Mouse (Mus musculus) lung, embryonic 16.5 days (tissue): ENCODE results near the gene Vmn1r195. TPM values are rescaled to one million over a fixed set of nuclear protein-coding genes. Genes with fewer than 3 reads are reported as not detected.
"Not testable (repeated sequence)": the region's sequence is repeated elsewhere in the genome, so short reads cannot be mapped to it uniquely, and the experiment has no call there.

ENCODE experiments used
- ATAC-seq: fragments of 200-750 bp; cut with Nextera tagmentation; 2 replicates; pipeline ENCODE4 v1.8.0; 2017; ENCODE audit warnings: low read depth, mild to moderate bottlenecking, moderate library complexity
- H3K27ac ChIP-seq: fragments of 300-500 bp; sonication (generic); 2 replicates; pipeline ENCODE4 v1.5.1; 2014; ENCODE audit warnings: mild to moderate bottlenecking, control low read depth, low read length
- H3K27me3 ChIP-seq: fragments of 300-500 bp; sonication (generic); 2 replicates; pipeline ENCODE4 v1.6.1; 2014; ENCODE audit warnings: low read depth, low read length, mixed read lengths; ENCODE audit not compliant: control insufficient read depth, insufficient read depth
- H3K36me3 ChIP-seq: fragments of 300-500 bp; sonication (generic); 2 replicates; pipeline ENCODE4 v1.6.1; 2014; ENCODE audit warnings: low read length; ENCODE audit not compliant: control insufficient read depth, insufficient read depth
- H3K4me1 ChIP-seq: fragments of 300-500 bp; sonication (generic); replicated peaks from 2 replicates; pipeline ENCODE4 v1.6.1; 2014; ENCODE audit warnings: low read length, mixed read lengths; ENCODE audit not compliant: control insufficient read depth, insufficient read depth
- H3K4me2 ChIP-seq: fragments of 300-500 bp; sonication (generic); 2 replicates; pipeline ENCODE4 v1.6.1; 2014; ENCODE audit warnings: low read depth, low read length, control low read depth
- H3K4me3 ChIP-seq: fragments of 300-500 bp; sonication (generic); 2 replicates; pipeline ENCODE4 v1.5.1; 2014; ENCODE audit warnings: mild to moderate bottlenecking, low read length, control low read depth
- H3K9ac ChIP-seq: fragments of 300-500 bp; sonication (generic); 2 replicates; pipeline ENCODE4 v1.6.1; 2014; ENCODE audit warnings: low read length, control low read depth
- H3K9me3 ChIP-seq: fragments of 300-500 bp; sonication (generic); 2 replicates; pipeline ENCODE4 v1.6.1; 2016; ENCODE audit warnings: low read length; ENCODE audit not compliant: control insufficient read depth
- WGBS: fragments of 180-500 bp; shearing (Covaris S2); extraction: QIAGEN DNeasy Blood & Tissue Kit; methylation state at CpG from one replicate; pipeline ENCODE4 v1.1.7; 2014; 5-methylcytosine and 5-hydroxymethylcytosine counted together
- polyA plus RNA-seq: library from polyadenylated mRNA; unstranded; fragments of >200 nt; fragmentation: Nextera tagmentation; extraction: Ambion mirVana; gene quantifications from 2 replicates; pipeline ENCODE4 v1.2.1, GENCODE M21; 2015

Gene Vmn1r195
- polyA plus RNA-seq, result not detected in 2 replicates

DNA sequence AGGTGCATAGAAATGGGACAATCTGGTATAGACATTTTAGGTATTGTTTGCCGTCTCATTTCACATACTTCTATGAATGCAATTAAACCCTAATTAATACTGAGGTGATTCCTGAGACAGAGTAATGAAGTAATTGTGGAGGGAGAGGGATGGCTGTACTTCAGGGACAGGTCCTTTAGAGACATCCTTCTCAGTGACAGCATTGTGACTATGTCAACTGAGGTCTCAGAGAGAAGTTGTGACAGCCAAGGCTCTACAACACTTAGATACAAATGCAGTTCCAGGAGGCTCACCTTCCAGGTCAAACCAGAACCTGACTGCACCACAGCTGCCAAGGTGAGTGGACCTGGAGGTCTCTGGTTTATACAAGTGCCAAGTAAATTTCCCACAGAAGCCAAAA is at the start of gene Vmn1r195:
Gene Vmn1r195, plus strand, starts transcription at position 301 of the 400 bp plus-strand sequence.
- H3K36me3 ChIP-seq, ATAC-seq, H3K4me3 ChIP-seq, H3K27me3 ChIP-seq, H3K27ac ChIP-seq, H3K9ac ChIP-seq, H3K4me1 ChIP-seq, H3K9me3 ChIP-seq, H3K4me2 ChIP-seq: not testable (repeated sequence)
- 93% methylated on average over 1 of the region's 1 CpGs for WGBS

DNA sequence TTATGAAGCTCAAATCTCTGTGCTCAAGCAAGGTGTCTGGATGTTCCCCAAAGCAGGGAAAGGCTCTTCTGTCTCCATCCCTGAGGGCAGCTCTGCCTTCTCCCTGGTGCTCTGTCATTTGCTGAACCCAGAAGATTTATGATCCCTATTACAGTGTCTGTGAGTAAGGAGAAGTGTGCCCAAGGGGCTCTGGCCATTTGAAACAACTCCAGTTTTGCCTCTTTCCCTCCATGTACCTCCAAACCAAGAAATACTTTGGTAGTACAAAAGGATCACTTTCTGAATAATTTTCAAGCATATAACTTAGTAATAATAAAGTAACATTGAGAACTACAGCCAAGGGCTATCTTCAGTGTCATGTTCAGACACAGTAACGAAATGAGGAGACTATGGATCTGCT is 47.3 kb upstream of the Vmn1r195 start, which contains the start of gene Vmn1r193:
Gene Vmn1r193, minus strand, starts transcription at position 101 of the 400 bp plus-strand sequence.
- WGBS, result 57% methylated on average over 1 of the region's 1 CpGs
- not testable (repeated sequence) for ATAC-seq, H3K36me3 ChIP-seq

DNA sequence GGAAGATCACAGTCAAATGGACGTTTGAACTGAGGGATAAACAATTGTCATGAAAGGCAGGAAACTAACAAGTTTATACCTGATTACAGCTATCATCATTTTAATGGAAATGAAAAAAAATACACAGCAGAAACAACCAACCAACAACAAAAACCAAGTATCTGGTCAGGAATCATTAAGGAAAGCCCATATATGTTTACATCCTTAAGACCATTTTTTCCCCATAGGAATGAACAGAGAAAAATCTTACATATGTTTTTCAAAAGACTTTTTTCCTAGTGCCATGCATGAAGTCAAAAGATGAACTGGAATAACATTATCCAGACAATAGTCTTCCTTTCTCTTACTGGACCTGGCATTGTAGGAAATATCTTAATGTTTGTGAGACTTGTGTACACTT is 26.4 kb upstream of the Vmn1r195 start, which contains the start of gene Vmn1r194:
Gene Vmn1r194, plus strand, starts transcription at position 301 of the 400 bp plus-strand sequence.
- Histone ChIP-seq H3K36me3 (no peaks in the 10 kb centered on the region), H3K4me1 (no peaks in the 10 kb centered on the region), H3K9ac (no peak within 1 kb of the TSS), H3K27me3 (no peaks in the 10 kb centered on the region), H3K27ac (no peak within 1 kb of the TSS), H3K4me2 (no peak within 1 kb of the TSS), H3K9me3 (no peaks in the 10 kb centered on the region), H3K4me3 (no peak within 1 kb of the TSS)
- WGBS, result 17% methylated on average over 1 of the region's 1 CpGs
- ATAC-seq, result no peak

More for the DNA sequence above, 47.3 kb upstream of the Vmn1r195 start, which contains the start of gene Vmn1r193:
- not testable (repeated sequence) for H3K4me1 ChIP-seq, H3K27me3 ChIP-seq, H3K4me3 ChIP-seq, H3K9ac ChIP-seq, H3K9me3 ChIP-seq, H3K4me2 ChIP-seq, H3K27ac ChIP-seq

DNA sequence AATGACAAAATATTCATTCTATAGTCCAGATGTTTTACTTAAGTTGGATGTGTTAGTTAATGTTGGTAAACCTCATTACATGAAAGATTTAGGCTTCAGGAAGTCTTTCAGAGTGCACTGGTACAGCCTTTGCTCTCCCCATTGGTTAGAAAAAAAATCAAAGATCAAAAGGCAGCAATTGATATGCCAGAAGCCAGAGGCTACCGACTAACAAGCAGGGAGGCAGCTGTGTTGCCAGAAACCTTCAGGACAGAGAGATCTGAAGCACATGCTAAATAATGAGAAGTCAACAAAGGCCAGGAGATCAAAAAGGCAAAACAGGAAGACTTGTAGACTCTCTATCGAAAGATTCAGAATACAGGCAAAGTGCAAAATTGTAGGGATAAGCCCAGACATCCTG is 1.4 kb downstream of the Vmn1r195 start:
- Histone ChIP-seq H3K36me3 (no peaks in the 10 kb centered on the region), H3K9me3 (no peaks in the 10 kb centered on the region), H3K27ac (no peak overlapping the region), H3K27me3 (no peaks in the 10 kb centered on the region), H3K4me2 (no peak overlapping the region), H3K4me1 (no peaks in the 10 kb centered on the region), H3K9ac (no peak overlapping the region), H3K4me3 (no peak overlapping the region)
- ATAC-seq, result no peak
- 40% methylated on average over 2 of the region's 2 CpGs for WGBS

DNA sequence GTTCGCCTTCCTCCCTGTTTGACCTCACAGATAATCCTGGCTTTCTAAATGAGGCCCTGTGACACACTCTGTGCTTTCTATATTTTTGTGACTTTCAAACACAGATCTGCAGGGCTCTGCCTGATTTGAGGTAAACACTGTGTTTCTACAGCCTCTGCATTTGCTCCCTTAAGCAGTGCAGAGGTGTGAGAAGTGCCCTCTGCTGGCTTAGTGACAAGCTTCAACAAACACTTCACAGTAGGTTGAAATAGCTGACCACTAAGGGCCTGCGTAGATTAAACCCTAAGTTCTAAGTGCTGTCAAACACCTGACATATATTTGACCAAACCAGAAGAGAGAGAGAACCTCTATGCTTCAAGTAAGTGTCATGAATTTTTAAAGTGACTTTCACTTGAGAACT is 14.3 kb downstream of the Vmn1r195 start:
- Histone ChIP-seq H3K27ac (no peak overlapping the region), H3K9ac (no peak overlapping the region), H3K4me2 (no peak overlapping the region), H3K4me3 (no peak overlapping the region), H3K36me3 (no peaks in the 10 kb centered on the region), H3K9me3 (no peaks in the 10 kb centered on the region), H3K4me1 (no peaks in the 10 kb centered on the region), H3K27me3 (no peaks in the 10 kb centered on the region)
- WGBS, result 35% methylated on average over 2 of the region's 2 CpGs
- ATAC-seq, result 0 out of 2 replicates have a peak, but pooled peaks have one; percentile 47

DNA sequence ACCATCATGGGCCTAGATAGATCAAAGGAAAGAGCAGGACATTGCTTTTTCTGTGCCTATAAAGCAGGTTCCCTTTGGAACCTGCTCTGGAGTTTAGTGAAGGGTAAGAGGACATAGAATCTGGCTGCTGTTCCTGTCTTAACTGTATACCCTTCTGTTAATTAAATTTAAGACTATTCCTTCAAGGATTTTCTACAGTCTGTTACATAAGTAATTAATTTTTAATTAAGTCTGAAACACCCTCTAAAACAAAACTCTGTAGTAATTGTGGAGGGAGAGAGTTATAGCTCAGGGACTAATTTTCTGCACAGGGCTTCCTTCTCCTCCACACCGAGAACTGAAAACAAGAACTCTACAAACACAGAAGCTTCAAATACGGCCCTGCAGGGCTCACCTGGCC is 19.3 kb downstream of the Vmn1r195 start, which contains the start of gene Vmn1r196:
Gene Vmn1r196, plus strand, starts transcription at position 301 of the 400 bp plus-strand sequence.
- Histone ChIP-seq H3K4me1 (no peaks in the 10 kb centered on the region), H3K9ac (no peak within 1 kb of the TSS), H3K36me3 (no peaks in the 10 kb centered on the region), H3K4me3 (no peak within 1 kb of the TSS), H3K9me3 (no peaks in the 10 kb centered on the region), H3K4me2 (no peak within 1 kb of the TSS), H3K27ac (no peak within 1 kb of the TSS), H3K27me3 (no peaks in the 10 kb centered on the region)
- no peak for ATAC-seq
- WGBS, result 72% methylated on average over 2 of the region's 2 CpGs

DNA sequence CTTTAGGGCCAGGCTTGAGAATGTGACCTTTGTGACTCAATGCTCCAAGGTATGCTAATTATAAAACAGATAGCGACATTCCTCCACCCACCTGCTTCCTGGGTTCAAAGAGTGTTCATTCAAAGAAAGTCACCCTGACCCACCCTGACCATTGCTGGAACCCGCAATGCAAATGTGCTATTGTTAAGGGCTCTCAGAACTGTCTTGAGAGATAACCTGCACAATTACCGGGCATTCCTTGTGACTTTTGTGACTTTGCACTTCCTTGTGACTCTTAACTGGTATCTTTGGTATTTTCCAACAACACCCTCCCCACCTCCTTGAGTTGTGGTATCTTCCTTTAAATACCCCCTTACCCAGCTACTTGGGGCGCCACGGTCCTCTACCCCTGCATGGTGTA is 37.8 kb downstream of the Vmn1r195 start:
- H3K36me3 ChIP-seq, H3K4me2 ChIP-seq, H3K27ac ChIP-seq, H3K27me3 ChIP-seq, H3K4me1 ChIP-seq, H3K4me3 ChIP-seq, H3K9me3 ChIP-seq, H3K9ac ChIP-seq, ATAC-seq: not testable (repeated sequence)
- WGBS, result 92% methylated on average over 5 of the region's 5 CpGs

DNA sequence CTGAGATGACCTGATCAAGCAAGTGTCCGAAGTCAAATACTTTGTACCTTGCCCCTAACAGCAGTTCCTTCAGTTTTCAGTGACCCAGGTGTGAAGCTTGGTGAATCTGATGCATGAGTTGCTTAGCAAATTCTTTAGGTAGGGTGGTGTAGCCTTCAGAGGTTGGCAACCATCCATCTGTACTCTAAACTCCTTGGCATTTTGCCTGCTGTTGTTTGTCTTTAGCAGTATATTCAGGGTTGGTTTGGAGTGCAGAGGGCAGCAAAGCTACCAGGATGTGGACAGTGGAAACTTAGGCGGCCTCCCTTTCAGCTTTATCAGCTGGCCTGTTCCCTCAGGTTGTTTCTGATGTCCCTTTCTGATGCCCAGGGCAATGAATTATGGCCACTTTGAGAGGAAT is 45.0 kb downstream of the Vmn1r195 start:
- ATAC-seq, result no peak
- WGBS, result 59% methylated on average over 2 of the region's 2 CpGs

DNA sequence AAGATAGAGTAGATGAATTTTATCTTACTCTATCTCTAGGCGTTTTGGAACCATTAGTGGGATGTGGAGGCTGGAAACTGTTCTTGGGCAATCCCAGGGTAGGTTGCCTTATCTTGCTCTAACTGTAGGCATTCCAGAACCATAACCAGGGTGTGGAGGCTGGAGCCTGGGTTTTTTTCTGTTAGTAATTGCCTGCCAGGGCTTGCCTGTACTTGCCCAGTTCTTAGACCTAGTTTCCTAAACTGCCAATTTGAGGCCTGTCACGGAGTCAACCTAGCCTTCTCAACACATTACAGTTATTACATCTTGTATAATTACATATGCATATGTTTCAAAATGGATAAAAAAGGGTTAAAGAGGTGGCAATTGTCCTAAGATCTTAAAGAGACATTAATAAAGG is 47.0 kb downstream of the Vmn1r195 start:
- 81% methylated on average over 2 of the region's 2 CpGs for WGBS
- Histone ChIP-seq H3K9ac (no peak overlapping the region), H3K27me3 (no peaks in the 10 kb centered on the region), H3K36me3 (no peaks in the 10 kb centered on the region), H3K27ac (no peak overlapping the region), H3K9me3 (no peaks in the 10 kb centered on the region; the same call in 1 of the 2 replicates), H3K4me2 (no peak overlapping the region), H3K4me3 (no peak overlapping the region), H3K4me1 (no peaks in the 10 kb centered on the region)
- ATAC-seq, result no peak

More for the DNA sequence above, 45.0 kb downstream of the Vmn1r195 start:
- no peaks in the 10 kb centered on the region for H3K4me1 ChIP-seq
- no peak overlapping the region for H3K4me2 ChIP-seq
- H3K4me3 ChIP-seq, result no peak overlapping the region
- no peak overlapping the region for H3K27ac ChIP-seq
- H3K9me3 ChIP-seq, result no peaks in the 10 kb centered on the region; the same call in 1 of the 2 replicates
- no peaks in the 10 kb centered on the region for H3K27me3 ChIP-seq
- no peaks in the 10 kb centered on the region for H3K36me3 ChIP-seq
- H3K9ac ChIP-seq, result no peak overlapping the region

DNA sequence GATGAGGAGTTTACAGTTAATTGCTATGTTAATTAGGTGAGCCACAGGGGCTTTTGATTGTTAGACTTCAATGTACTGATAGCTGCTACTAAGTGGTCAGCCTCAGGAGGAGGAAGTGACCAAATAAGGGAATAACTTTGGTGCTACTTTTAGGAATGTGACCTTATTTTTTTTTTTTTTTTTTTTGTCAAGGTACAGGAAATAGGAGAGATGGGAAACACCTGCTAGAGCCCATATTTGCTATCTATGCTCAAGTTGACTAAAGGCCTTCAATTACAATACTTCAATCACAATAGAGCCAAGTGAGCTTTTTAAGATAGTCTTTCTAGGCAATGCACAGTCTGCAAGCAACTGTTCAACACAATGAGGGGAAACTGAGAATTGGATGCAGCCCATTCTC is 49.8 kb downstream of the Vmn1r195 start:
- H3K27ac ChIP-seq, result no peak overlapping the region
- no peaks in the 10 kb centered on the region for H3K4me1 ChIP-seq
- H3K9ac ChIP-seq, result no peak overlapping the region
- no peaks in the 10 kb centered on the region for H3K9me3 ChIP-seq
- H3K4me2 ChIP-seq, result no peak overlapping the region
- H3K36me3 ChIP-seq, result no peaks in the 10 kb centered on the region
- no peaks in the 10 kb centered on the region for H3K27me3 ChIP-seq
- ATAC-seq, result no peak
- H3K4me3 ChIP-seq, result no peak overlapping the region
